Mouse (Mus musculus) bone marrow, adult 2 months (tissue): ENCODE measurements around the gene Helz. TPM values are rescaled to one million over a fixed set of nuclear protein-coding genes. Genes with fewer than 3 reads are reported as not detected.

ENCODE experiments used
- H3K27ac ChIP-seq: fragments of 200-500 bp; 2 replicates; pipeline ENCODE4 v1.5.1; 2012; ENCODE audit warnings: low read depth, mild to moderate bottlenecking, control low read depth, inconsistent platforms, low read length; ENCODE audit not compliant: control insufficient read depth, poor library complexity, insufficient read depth
- H3K4me1 ChIP-seq: fragments of 200-500 bp; 2 replicates; pipeline ENCODE4 v1.6.1; 2011; ENCODE audit warnings: low read length; ENCODE audit not compliant: control insufficient read depth, insufficient read depth
- H3K4me3 ChIP-seq: fragments of 200-500 bp; replicated peaks from 2 replicates; pipeline ENCODE3; 2011; ENCODE audit warnings: mild to moderate bottlenecking, low read depth, low read length, control low read depth; ENCODE audit not compliant: control insufficient read depth
- CTCF ChIP-seq: fragments of 200-500 bp; IDR thresholded peaks from 2 replicates; pipeline ENCODE4 v1.5.1; 2011; ENCODE audit warnings: low read length, control low read depth; ENCODE audit not compliant: control insufficient read depth, insufficient read depth
- POLR2A ChIP-seq: fragments of 200-500 bp; IDR thresholded peaks from 2 replicates; pipeline ENCODE4 v1.6.1; 2011; ENCODE audit warnings: low read depth, mild to moderate bottlenecking, control low read depth, low read length, borderline replicate concordance; ENCODE audit not compliant: control insufficient read depth
- WGBS: fragments of 180-500 bp; shearing (Covaris S2); methylation state at CpG from one replicate; pipeline ENCODE4 v1.1.7; 2018; 5-methylcytosine and 5-hydroxymethylcytosine counted together
- polyA plus RNA-seq: library from polyadenylated mRNA; stranded (reverse); fragments of >200 nt; gene quantifications from 2 replicates; pipeline ENCODE4 v1.2.4, GENCODE M21; 2011; ENCODE audit warnings: low replicate concordance; ENCODE audit not compliant: missing spikeins, insufficient read depth, insufficient read length

Helz gene
- polyA plus RNA-seq, 1 experiment: 25.7 TPM

DNA sequence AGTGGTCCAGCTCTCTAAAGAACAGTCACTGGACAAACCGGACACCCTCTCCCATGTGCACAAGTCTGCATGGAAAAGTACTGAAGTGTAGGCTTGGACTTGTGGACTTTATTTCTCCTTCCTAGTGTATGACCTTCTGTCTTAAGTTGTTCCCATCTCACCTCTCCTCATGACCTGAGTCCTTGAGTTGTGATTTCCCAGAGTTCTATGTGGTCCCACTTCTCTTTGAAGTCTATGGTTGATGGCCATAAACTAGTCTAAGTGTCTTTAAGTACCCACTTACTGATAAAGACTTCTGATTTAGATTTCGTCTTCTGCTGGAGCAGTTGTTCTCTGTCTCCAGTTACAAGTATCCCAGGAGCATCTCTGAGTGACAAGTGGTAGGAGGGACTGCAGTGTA lies 119.8 kb downstream of the Helz start:
- TF ChIP-seq POLR2A (no peak), CTCF (no peak)
- no peak overlapping the region for H3K27ac ChIP-seq
- no peak overlapping the region for H3K4me3 ChIP-seq
- no peaks in the 10 kb centered on the region for H3K4me1 ChIP-seq
- 87% methylated on average over 2 of the region's 2 CpGs for WGBS

GRCm38 (mm10) chr11:107668223-107668622 lies 120.5 kb downstream of the Helz start:
- no peak for TF ChIP-seq CTCF
- no peak for TF ChIP-seq POLR2A
- Histone ChIP-seq H3K27ac (no peak overlapping the region), H3K4me1 (no peaks in the 10 kb centered on the region), H3K4me3 (no peak overlapping the region)
- WGBS: 81% methylated on average over 6 of the region's 6 CpGs

- H3K4me3 ChIP-seq: no peak overlapping the region
- no peak overlapping the region for H3K27ac ChIP-seq
- no peak for TF ChIP-seq POLR2A
- 87% methylated on average over 4 of the region's 4 CpGs for WGBS
- H3K4me1 ChIP-seq: no peaks in the 10 kb centered on the region
These were observed 121.2 kb downstream of the Helz start for GRCm38 (mm10) chr11:107668977-107669376.

GRCm38 (mm10) chr11:107674006-107674405 lies 126.3 kb downstream of the Helz start:
- TF ChIP-seq POLR2A (no peak), CTCF (no peak)
- Histone ChIP-seq H3K4me3 (no peak overlapping the region), H3K4me1 (no peaks in the 10 kb centered on the region), H3K27ac (no peak overlapping the region)
- 90% methylated on average over 5 of the region's 5 CpGs for WGBS

GRCm38 (mm10) chr11:107674601-107675000 lies 126.9 kb downstream of the Helz start:
- no peak for TF ChIP-seq CTCF
- TF ChIP-seq POLR2A: no peak
- H3K4me1 ChIP-seq: no peaks in the 10 kb centered on the region

GRCm38 (mm10) chr11:107675246-107675645 lies 127.5 kb downstream of the Helz start:
- 88% methylated on average over 10 of the region's 10 CpGs for WGBS
- H3K27ac ChIP-seq: no peak overlapping the region
- no peak overlapping the region for H3K4me3 ChIP-seq

More at GRCm38 (mm10) chr11:107674601-107675000, 126.9 kb downstream of the Helz start:
- Histone ChIP-seq H3K4me3 (no peak overlapping the region), H3K27ac (no peak overlapping the region)
- WGBS: 86% methylated on average over 8 of the region's 8 CpGs

DNA sequence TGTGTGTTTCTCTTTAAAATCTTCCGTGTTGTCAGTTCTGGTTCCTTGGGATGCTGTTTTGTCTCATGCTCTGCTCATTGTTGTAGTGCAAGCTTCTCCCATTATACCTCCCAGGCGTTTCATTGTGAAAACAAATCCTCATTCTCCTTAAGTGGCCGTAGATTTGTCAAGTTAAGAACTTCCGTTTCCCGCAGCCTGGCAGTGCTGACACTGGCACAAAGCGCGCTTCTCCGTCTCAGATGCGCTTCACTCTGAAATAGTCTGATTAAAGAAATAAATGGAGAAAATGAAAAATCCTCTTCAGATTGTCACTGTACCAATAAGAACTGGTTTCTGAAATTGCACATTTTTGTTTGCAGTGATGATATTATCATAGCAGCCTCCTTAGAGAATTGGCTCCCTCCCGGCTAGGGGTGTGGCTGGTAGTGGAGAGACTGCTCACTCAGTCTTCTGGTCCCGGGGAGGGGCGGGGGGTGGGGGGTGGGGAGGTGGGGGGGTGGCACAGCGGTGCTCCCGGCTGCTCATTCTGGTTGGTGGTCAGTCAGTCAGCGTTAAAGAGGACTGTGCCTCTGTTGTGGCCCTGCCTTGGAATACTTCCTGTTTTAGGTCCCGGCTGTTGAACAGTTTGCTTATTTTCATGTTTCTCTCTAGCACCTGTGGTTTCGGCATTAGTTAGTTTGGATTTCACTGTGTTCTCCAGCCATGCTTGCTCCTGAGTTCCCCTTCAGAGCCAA lies 128.6 kb downstream of the Helz start:
- TF ChIP-seq POLR2A (no peak), CTCF (no peak)
- Histone ChIP-seq H3K4me3 (no peak overlapping the region), H3K4me1 (no peaks in the 10 kb centered on the region), H3K27ac (no peak overlapping the region)
- 64% methylated on average over 17 of the region's 17 CpGs for WGBS

More at GRCm38 (mm10) chr11:107675246-107675645, 127.5 kb downstream of the Helz start:
- H3K4me1 ChIP-seq: no peaks in the 10 kb centered on the region
- TF ChIP-seq CTCF (no peak), POLR2A (no peak)

- H3K4me1 ChIP-seq: no peaks in the 10 kb centered on the region
- no peak overlapping the region for H3K4me3 ChIP-seq
- no peak overlapping the region for H3K27ac ChIP-seq
- WGBS: 76% methylated on average over 9 of the region's 9 CpGs
- TF ChIP-seq CTCF: no peak
- TF ChIP-seq POLR2A: no peak
These were observed 135.1 kb downstream of the Helz start for GRCm38 (mm10) chr11:107682694-107683355.
